Mouse (Mus musculus): ENCODE data around the gene Aldh3b3. TPM values are rescaled to one million over a fixed set of nuclear protein-coding genes. Genes with fewer than 3 reads are reported as not detected.
A peak's percentile ranks its signal among the peaks of the same experiment; 100 is the strongest.
"Not testable (repeated sequence)": the region's sequence is repeated elsewhere in the genome, so short reads cannot be mapped to it uniquely, and the experiment has no call there.

Gene Aldh3b3
- total and polyA plus RNA-seq, 2 experiments from 2014 or later, result 0.29 TPM; not detected in 1

DNA sequence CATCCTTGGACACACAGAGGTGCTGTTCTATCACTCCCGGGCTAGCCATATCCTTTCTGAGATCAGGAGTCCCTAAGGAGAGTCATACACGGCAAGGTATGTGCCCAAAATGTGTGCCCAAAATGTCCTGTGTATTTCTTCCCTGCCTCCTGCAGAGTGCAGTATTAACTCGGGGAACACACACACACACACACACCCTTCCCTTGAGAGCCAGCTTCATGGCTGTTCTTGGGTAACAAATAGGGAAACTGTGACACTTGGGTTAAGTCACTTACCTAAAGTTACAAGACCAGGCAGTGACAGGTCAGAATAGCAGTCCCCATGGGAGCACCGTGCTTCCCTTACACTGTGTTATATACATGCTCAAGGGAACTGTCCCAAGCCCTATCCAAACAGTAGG is 5.6 kb downstream of the Aldh3b3 start:
- no peak for TF ChIP-seq EP300 (IDR thresholded peaks at IDR 0.05; ENCODE audit: low read depth)
- TF ChIP-seq CTCF (IDR thresholded peaks at IDR 0.05; ENCODE audit: low read depth), result no peak
- DNase-seq (ENCODE audit: low spot score), result no peak
- H3K27me3 ChIP-seq (ENCODE audit: control insufficient read depth, insufficient read depth, low read length), result no peaks in the 10 kb centered on the region
- H3K36me3 ChIP-seq (replicated peaks; ENCODE audit: control insufficient read depth, insufficient read depth, low read length), result no peaks in the 10 kb centered on the region
- H3K9me3 ChIP-seq (replicated peaks; ENCODE audit: control insufficient read depth, low read length), result no peaks in the 10 kb centered on the region
- 66% methylated on average over 4 of the region's 4 CpGs for WGBS
- H3K9ac ChIP-seq (replicated peaks; ENCODE audit: low read depth, low read length), result no peak overlapping the region
- H3K4me2 ChIP-seq (ENCODE audit: low read depth, low read length), result no peak overlapping the region
- H3K4me3 ChIP-seq (ENCODE audit: low read depth, low read length), result no peak overlapping the region
- no peak overlapping the region for H3K27ac ChIP-seq (ENCODE audit: low read depth)
- ATAC-seq (ENCODE audit: insufficient read depth, low read depth), result no peak
- H3K4me1 ChIP-seq (ENCODE audit: control insufficient read depth, insufficient read depth), result no peaks in the 10 kb centered on the region; the same call in 1 of the 2 replicates

DNA sequence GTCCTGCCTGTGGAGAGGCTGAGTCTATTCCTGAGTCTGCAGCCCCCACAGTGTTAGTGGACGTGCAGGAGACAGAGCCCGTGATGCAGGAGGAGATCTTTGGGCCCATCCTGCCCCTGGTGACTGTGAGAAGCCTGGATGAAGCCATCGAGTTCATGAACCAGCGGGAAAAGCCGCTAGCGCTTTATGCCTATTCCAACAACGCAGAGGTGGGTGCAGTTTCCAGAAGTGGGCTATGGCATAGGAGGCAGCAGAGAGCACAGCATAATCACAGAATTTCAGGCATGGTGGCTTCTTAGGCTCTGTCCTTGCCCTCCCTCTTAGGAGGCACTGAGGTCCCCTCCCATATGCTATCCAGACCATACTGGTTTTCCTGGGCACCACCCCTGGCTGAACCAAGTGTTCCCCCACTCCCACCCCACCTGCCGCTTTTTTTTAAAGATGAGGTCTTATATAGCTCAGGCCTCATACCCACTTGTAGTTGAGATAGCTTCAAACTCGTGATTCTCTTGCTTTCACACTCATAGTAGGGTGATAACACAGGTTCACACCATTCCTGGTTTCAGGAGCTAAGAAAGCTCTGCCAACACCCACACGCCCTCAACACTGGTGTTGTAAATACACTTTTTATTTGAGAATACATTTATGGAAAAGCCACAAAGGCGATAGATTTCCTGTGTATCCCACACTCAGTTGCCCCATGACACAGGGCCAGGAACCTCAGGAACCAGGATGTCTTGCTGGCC is 8.1 kb downstream of the Aldh3b3 start:
- WGBS, result 57% methylated on average over 11 of the region's 11 CpGs
- DNase-seq (ENCODE audit: low spot score), result no peak
- no peaks in the 10 kb centered on the region for H3K9me3 ChIP-seq (replicated peaks; ENCODE audit: control insufficient read depth, low read length)
- peak; percentile 30 for TF ChIP-seq CTCF (IDR thresholded peaks at IDR 0.05; ENCODE audit: low read depth)
- no peak for TF ChIP-seq EP300 (IDR thresholded peaks at IDR 0.05; ENCODE audit: low read depth)
- H3K27me3 ChIP-seq (ENCODE audit: control insufficient read depth, insufficient read depth, low read length), result no peaks in the 10 kb centered on the region
- no peak overlapping the region for H3K27ac ChIP-seq (ENCODE audit: low read depth)
- H3K9ac ChIP-seq (replicated peaks; ENCODE audit: low read depth, low read length), result no peak overlapping the region
- no peak; the same call in 1 of the 2 replicates for ATAC-seq (ENCODE audit: insufficient read depth, low read depth)
- H3K4me1 ChIP-seq (ENCODE audit: control insufficient read depth, insufficient read depth), result no peaks in the 10 kb centered on the region
- no peak overlapping the region for H3K4me3 ChIP-seq (ENCODE audit: low read depth, low read length)
- H3K4me2 ChIP-seq (ENCODE audit: low read depth, low read length), result no peak overlapping the region
- no peaks in the 10 kb centered on the region for H3K36me3 ChIP-seq (replicated peaks; ENCODE audit: control insufficient read depth, insufficient read depth, low read length)

DNA sequence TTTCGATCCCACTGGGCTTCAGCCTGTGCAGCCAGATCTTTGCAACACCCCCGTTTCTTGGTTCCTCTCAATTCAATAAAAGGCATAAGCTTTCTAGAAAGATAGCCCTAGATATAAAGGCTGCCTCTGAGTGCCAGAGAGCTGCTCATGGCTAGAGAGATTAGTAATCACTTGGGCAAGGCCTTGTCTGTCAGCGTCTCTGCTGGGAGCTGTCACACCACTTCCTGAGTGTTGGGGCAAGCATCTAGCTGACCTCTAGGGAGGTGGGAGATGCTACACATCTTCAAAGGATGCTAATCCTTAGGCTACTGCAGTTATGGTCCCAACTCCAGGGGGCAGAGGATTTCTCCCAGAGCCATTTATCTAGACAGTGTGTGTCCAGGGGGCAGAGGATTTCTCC is 8.8 kb downstream of the Aldh3b3 start:
- ATAC-seq (ENCODE audit: insufficient read depth, low read depth), result no peak
- WGBS, result 41% methylated on average over 3 of the region's 3 CpGs

DNA sequence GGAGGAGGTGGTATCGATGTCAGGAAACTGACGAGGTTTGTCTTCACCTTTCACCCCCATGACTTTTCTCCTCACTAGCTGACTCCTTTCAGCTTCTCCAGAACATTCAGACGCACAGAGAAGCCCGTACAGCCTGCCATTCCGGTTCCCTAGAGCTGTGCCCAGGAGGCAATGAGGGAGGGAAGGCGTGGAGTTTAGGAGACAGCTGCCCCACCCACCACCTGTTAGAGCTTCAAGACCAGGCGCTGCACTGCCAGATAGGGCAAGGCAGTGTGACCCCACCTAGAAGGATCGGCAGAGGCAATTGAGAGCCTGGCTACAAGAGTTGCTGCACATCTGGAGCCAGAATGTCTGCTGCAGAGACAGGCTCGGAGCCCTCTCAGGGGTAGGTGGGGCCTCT is 13.8 kb downstream of the Aldh3b3 start, which contains the start of gene Aldh3b2:
TSS of gene Aldh3b2 (plus strand) at position 100 of the 400 bp plus-strand sequence.
- ATAC-seq (ENCODE audit: insufficient read depth, low read depth) (no peak), DNase-seq (ENCODE audit: low spot score) (no peak)
- H3K27me3 ChIP-seq (ENCODE audit: control insufficient read depth, insufficient read depth, low read length), result no peaks in the 10 kb centered on the region
- H3K4me1 ChIP-seq (ENCODE audit: control insufficient read depth, insufficient read depth), result no peaks in the 10 kb centered on the region
- no peak within 1 kb of the TSS for H3K4me3 ChIP-seq (ENCODE audit: low read depth, low read length)
- H3K9me3 ChIP-seq (replicated peaks; ENCODE audit: control insufficient read depth, low read length), result no peaks in the 10 kb centered on the region
- TF ChIP-seq EP300 (IDR thresholded peaks at IDR 0.05; ENCODE audit: low read depth) (no peak), CTCF (IDR thresholded peaks at IDR 0.05; ENCODE audit: low read depth) (no peak)
- H3K4me2 ChIP-seq (ENCODE audit: low read depth, low read length), result no peak within 1 kb of the TSS
- H3K27ac ChIP-seq (ENCODE audit: low read depth), result no peak within 1 kb of the TSS
- no peaks in the 10 kb centered on the region for H3K36me3 ChIP-seq (replicated peaks; ENCODE audit: control insufficient read depth, insufficient read depth, low read length)
- H3K9ac ChIP-seq (replicated peaks; ENCODE audit: low read depth, low read length), result no peak within 1 kb of the TSS
- WGBS, result 51% methylated on average over 7 of the region's 9 CpGs

More for the DNA sequence above, 8.8 kb downstream of the Aldh3b3 start:
- H3K4me3 ChIP-seq (ENCODE audit: low read depth, low read length), result no peak overlapping the region
- H3K36me3 ChIP-seq (replicated peaks; ENCODE audit: control insufficient read depth, insufficient read depth, low read length), result no peaks in the 10 kb centered on the region
- H3K4me2 ChIP-seq (ENCODE audit: low read depth, low read length), result no peak overlapping the region
- no peaks in the 10 kb centered on the region for H3K4me1 ChIP-seq (ENCODE audit: control insufficient read depth, insufficient read depth)
- H3K9me3 ChIP-seq (replicated peaks; ENCODE audit: control insufficient read depth, low read length), result no peaks in the 10 kb centered on the region
- TF ChIP-seq CTCF (IDR thresholded peaks at IDR 0.05; ENCODE audit: low read depth) (no peak), EP300 (IDR thresholded peaks at IDR 0.05; ENCODE audit: low read depth) (no peak)
- no peaks in the 10 kb centered on the region for H3K27me3 ChIP-seq (ENCODE audit: control insufficient read depth, insufficient read depth, low read length)
- no peak for DNase-seq (ENCODE audit: low spot score)
- H3K9ac ChIP-seq (replicated peaks; ENCODE audit: low read depth, low read length), result no peak overlapping the region
- H3K27ac ChIP-seq (ENCODE audit: low read depth), result no peak overlapping the region

DNA sequence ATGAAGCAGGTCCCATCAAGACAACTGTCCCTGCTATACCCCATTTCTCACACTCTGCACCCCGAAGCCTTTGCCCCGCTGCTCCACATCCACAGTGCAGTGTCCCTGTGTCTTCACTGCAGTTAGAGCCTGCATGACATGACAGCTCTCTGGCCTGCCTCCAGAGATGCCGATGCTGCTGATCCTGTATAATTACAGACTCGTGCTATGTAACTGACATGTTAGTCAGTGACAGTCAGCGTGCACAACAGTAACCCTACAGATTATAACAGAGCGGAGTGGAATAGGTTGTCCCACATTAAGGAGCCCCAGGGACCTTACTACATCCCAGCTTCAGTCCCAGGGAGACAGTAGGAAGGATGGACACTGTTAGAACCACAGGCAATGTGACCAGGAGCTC is 16.2 kb downstream of the Aldh3b3 start:
- 63% methylated on average over 6 of the region's 6 CpGs for WGBS

DNA sequence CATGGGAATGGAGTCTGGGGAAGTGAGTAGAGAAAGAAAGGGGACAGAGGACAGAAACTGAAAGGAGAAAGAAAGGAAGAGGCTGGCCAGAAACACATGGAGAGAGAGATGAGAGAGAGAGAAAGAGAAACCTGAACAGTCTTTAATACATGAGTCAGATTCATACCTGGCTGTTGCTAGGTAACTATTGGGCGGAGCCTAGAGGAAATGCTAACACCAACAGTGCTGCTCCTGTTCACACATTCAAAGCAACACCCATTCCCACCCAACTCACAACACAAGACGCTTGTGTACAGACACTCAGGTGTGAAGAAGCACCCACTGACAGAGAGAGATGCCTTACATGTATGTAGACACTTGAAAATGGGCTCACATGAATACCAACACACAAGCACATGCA is 17.4 kb downstream of the Aldh3b3 start:
- Histone ChIP-seq H3K9ac (replicated peaks; ENCODE audit: low read depth, low read length) (no peak overlapping the region), H3K9me3 (replicated peaks; ENCODE audit: control insufficient read depth, low read length) (no peaks in the 10 kb centered on the region), H3K36me3 (replicated peaks; ENCODE audit: control insufficient read depth, insufficient read depth, low read length) (no peaks in the 10 kb centered on the region), H3K27ac (ENCODE audit: low read depth) (no peak overlapping the region), H3K4me2 (ENCODE audit: low read depth, low read length) (no peak overlapping the region), H3K27me3 (ENCODE audit: control insufficient read depth, insufficient read depth, low read length) (no peaks in the 10 kb centered on the region), H3K4me1 (ENCODE audit: control insufficient read depth, insufficient read depth) (0 out of 2 replicates have a peak, but pooled peaks cover 2% of the 10 kb centered on the region), H3K4me3 (ENCODE audit: low read depth, low read length) (no peak overlapping the region)
- WGBS, result 67% methylated on average over 2 of the region's 2 CpGs
- ATAC-seq (ENCODE audit: insufficient read depth, low read depth) (no peak), DNase-seq (ENCODE audit: low spot score) (no peak)
- TF ChIP-seq EP300 (IDR thresholded peaks at IDR 0.05; ENCODE audit: low read depth) (no peak), CTCF (IDR thresholded peaks at IDR 0.05; ENCODE audit: low read depth) (no peak)

More for the DNA sequence above, 16.2 kb downstream of the Aldh3b3 start:
- DNase-seq (ENCODE audit: low spot score); H3K9me3 ChIP-seq (replicated peaks; ENCODE audit: control insufficient read depth, low read length); H3K4me1 ChIP-seq (ENCODE audit: control insufficient read depth, insufficient read depth); H3K27me3 ChIP-seq (ENCODE audit: control insufficient read depth, insufficient read depth, low read length); H3K36me3 ChIP-seq (replicated peaks; ENCODE audit: control insufficient read depth, insufficient read depth, low read length); ATAC-seq (ENCODE audit: insufficient read depth, low read depth); H3K4me3 ChIP-seq (ENCODE audit: low read depth, low read length); H3K4me2 ChIP-seq (ENCODE audit: low read depth, low read length); H3K9ac ChIP-seq (replicated peaks; ENCODE audit: low read depth, low read length); H3K27ac ChIP-seq (ENCODE audit: low read depth): not testable (repeated sequence)

Measured in heart, postnatal 0 days (tissue).